Mouse (Mus musculus) midbrain, embryonic 10.5 days (tissue): ENCODE measurements around the gene Rasal1. TPM values are rescaled to one million over a fixed set of nuclear protein-coding genes. Genes with fewer than 3 reads are reported as not detected.

Experiments used
- DNase-seq: peaks from one replicate; pipeline ENCODE4 v3.0.0-alpha.2; 2017; ENCODE audit warnings: low spot score
- H3K27ac ChIP-seq: fragments of 300-500 bp; sonication (generic); replicated peaks from 2 replicates; pipeline ENCODE4 v1.5.1; 2016; ENCODE audit warnings: mild to moderate bottlenecking
- H3K27me3 ChIP-seq: fragments of 300-500 bp; sonication (generic); 2 replicates; pipeline ENCODE4 v1.6.1; 2016; ENCODE audit warnings: low read depth, mild to moderate bottlenecking; ENCODE audit not compliant: poor library complexity, severe bottlenecking
- H3K36me3 ChIP-seq: fragments of 300-500 bp; sonication (generic); 2 replicates; pipeline ENCODE4 v1.6.1; 2016; ENCODE audit warnings: mild to moderate bottlenecking, moderate library complexity
- H3K4me1 ChIP-seq: fragments of 300-500 bp; sonication (generic); 2 replicates; pipeline ENCODE4 v1.6.1; 2016
- H3K4me3 ChIP-seq: fragments of 300-500 bp; sonication (generic); 2 replicates; pipeline ENCODE4 v1.5.1; 2016; ENCODE audit warnings: mild to moderate bottlenecking, moderate library complexity
- H3K9me3 ChIP-seq: fragments of 300-500 bp; sonication (generic); replicated peaks from 2 replicates; pipeline ENCODE4 v1.6.1; 2016; ENCODE audit warnings: mild to moderate bottlenecking
- WGBS: fragments of 180-500 bp; shearing (Covaris S2); methylation state at CpG from one replicate; pipeline ENCODE4 v1.1.7; 2016; 5-methylcytosine and 5-hydroxymethylcytosine counted together
- polyA plus RNA-seq: library from polyadenylated mRNA; unstranded; fragments of >200 nt; fragmentation: Nextera tagmentation; extraction: Ambion mirVana; gene quantifications from 2 replicates; pipeline ENCODE4 v1.2.1, GENCODE M21; 2016

The Rasal1 gene
- polyA plus RNA-seq, 1 experiment from 2014 or later, result 0.10 TPM

GRCm38 (mm10) chr5:120627515-120628300 is 20.9 kb upstream of the Rasal1 start:
- WGBS, result 91% methylated on average over 15 of the region's 15 CpGs

GRCm38 (mm10) chr5:120628624-120629023 is 20.0 kb upstream of the Rasal1 start:
- no peak overlapping the region for H3K4me3 ChIP-seq
- no peak overlapping the region for H3K27ac ChIP-seq
- peaks cover 31% of the 10 kb centered on the region for H3K27me3 ChIP-seq
- peaks cover 28% of the 10 kb centered on the region for H3K4me1 ChIP-seq
- DNase-seq, result no peak
- no peaks in the 10 kb centered on the region; the same call in 1 of the 2 replicates for H3K9me3 ChIP-seq
- 87% methylated on average over 7 of the region's 7 CpGs for WGBS
- peaks cover 56% of the 10 kb centered on the region for H3K36me3 ChIP-seq

More at GRCm38 (mm10) chr5:120627515-120628300, 20.9 kb upstream of the Rasal1 start:
- Histone ChIP-seq H3K36me3 (peaks cover 65% of the 10 kb centered on the region), H3K4me1 (peaks cover 28% of the 10 kb centered on the region), H3K27me3 (peaks cover 29% of the 10 kb centered on the region), H3K9me3 (no peaks in the 10 kb centered on the region; the same call in 1 of the 2 replicates), H3K4me3 (no peak overlapping the region), H3K27ac (no peak overlapping the region; the same call in 1 of the 2 replicates)
- DNase-seq, result no peak

GRCm38 (mm10) chr5:120631128-120631527 is 17.5 kb upstream of the Rasal1 start:
- no peak for DNase-seq
- no peaks in the 10 kb centered on the region; the same call in 1 of the 2 replicates for H3K9me3 ChIP-seq
- peaks cover 34% of the 10 kb centered on the region for H3K27me3 ChIP-seq
- H3K36me3 ChIP-seq, result peaks cover 31% of the 10 kb centered on the region
- no peak overlapping the region for H3K27ac ChIP-seq
- 15% methylated on average over 29 of the region's 29 CpGs for WGBS
- H3K4me1 ChIP-seq, result peaks cover 27% of the 10 kb centered on the region
- peak overlapping the region; percentile 39 for H3K4me3 ChIP-seq

GRCm38 (mm10) chr5:120631892-120632291 is 16.7 kb upstream of the Rasal1 start:
- H3K27me3 ChIP-seq, result peaks cover 34% of the 10 kb centered on the region
- no peak for DNase-seq
- H3K4me3 ChIP-seq, result no peak overlapping the region
- H3K36me3 ChIP-seq, result peaks cover 23% of the 10 kb centered on the region
- H3K9me3 ChIP-seq, result no peaks in the 10 kb centered on the region; the same call in 1 of the 2 replicates
- peaks cover 20% of the 10 kb centered on the region for H3K4me1 ChIP-seq
- 89% methylated on average over 5 of the region's 5 CpGs for WGBS
- H3K27ac ChIP-seq, result no peak overlapping the region

GRCm38 (mm10) chr5:120634131-120634530 is 14.5 kb upstream of the Rasal1 start, which contains the start of gene Cfap73:
Gene Cfap73, minus strand, starts transcription at chr5:120634235.
- WGBS, result 66% methylated on average over 9 of the region's 9 CpGs

GRCm38 (mm10) chr5:120634860-120635259 is 13.8 kb upstream of the Rasal1 start:
- peaks cover 28% of the 10 kb centered on the region for H3K27me3 ChIP-seq
- no peaks in the 10 kb centered on the region; the same call in 1 of the 2 replicates for H3K9me3 ChIP-seq
- no peak overlapping the region for H3K4me3 ChIP-seq
- H3K36me3 ChIP-seq, result no peaks in the 10 kb centered on the region
- DNase-seq, result no peak
- WGBS, result 59% methylated on average over 5 of the region's 5 CpGs
- H3K4me1 ChIP-seq, result peaks cover 12% of the 10 kb centered on the region
- no peak overlapping the region for H3K27ac ChIP-seq

More at GRCm38 (mm10) chr5:120634131-120634530, 14.5 kb upstream of the Rasal1 start, which contains the start of gene Cfap73:
- Histone ChIP-seq H3K27me3 (peaks cover 34% of the 10 kb centered on the region), H3K4me3 (no peak within 1 kb of the TSS), H3K9me3 (no peaks in the 10 kb centered on the region; the same call in 1 of the 2 replicates), H3K4me1 (peaks cover 12% of the 10 kb centered on the region), H3K27ac (no peak within 1 kb of the TSS), H3K36me3 (peaks cover 2% of the 10 kb centered on the region; the same call in 1 of the 2 replicates)
- DNase-seq, result no peak

GRCm38 (mm10) chr5:120635633-120636032 is 13.0 kb upstream of the Rasal1 start:
- DNase-seq, result no peak
- Histone ChIP-seq H3K4me3 (no peak overlapping the region), H3K4me1 (peaks cover 14% of the 10 kb centered on the region), H3K36me3 (no peaks in the 10 kb centered on the region), H3K27me3 (peaks cover 21% of the 10 kb centered on the region), H3K27ac (no peak overlapping the region), H3K9me3 (no peaks in the 10 kb centered on the region; the same call in 1 of the 2 replicates)
- whole genome bisulfite sequencing, result 91% methylated on average over 5 of the region's 5 CpGs

GRCm38 (mm10) chr5:120640094-120640493 is 8.5 kb upstream of the Rasal1 start:
- Histone ChIP-seq H3K4me3 (no peak overlapping the region), H3K4me1 (0 out of 2 replicates have a peak, but pooled peaks cover 3% of the 10 kb centered on the region), H3K36me3 (no peaks in the 10 kb centered on the region), H3K27me3 (no peaks in the 10 kb centered on the region), H3K9me3 (no peaks in the 10 kb centered on the region), H3K27ac (no peak overlapping the region)
- WGBS, result 92% methylated on average over 7 of the region's 7 CpGs
- no peak for DNase-seq

- DNase-seq, result no peak
- Histone ChIP-seq H3K9me3 (no peaks in the 10 kb centered on the region), H3K4me3 (no peak overlapping the region), H3K27ac (no peak overlapping the region), H3K4me1 (peaks cover 4% of the 10 kb centered on the region), H3K27me3 (peaks cover 19% of the 10 kb centered on the region), H3K36me3 (no peaks in the 10 kb centered on the region)
- 78% methylated on average over 14 of the region's 14 CpGs for WGBS
Measured at GRCm38 (mm10) chr5:120643365-120644085, 5.1 kb upstream of the Rasal1 start.

- H3K4me3 ChIP-seq, result no peak overlapping the region
- H3K36me3 ChIP-seq, result no peaks in the 10 kb centered on the region
- no peaks in the 10 kb centered on the region for H3K9me3 ChIP-seq
- DNase-seq, result no peak
- peaks cover 11% of the 10 kb centered on the region for H3K4me1 ChIP-seq
- no peak overlapping the region for H3K27ac ChIP-seq
- WGBS, result 91% methylated on average over 3 of the region's 3 CpGs
- peaks cover 26% of the 10 kb centered on the region for H3K27me3 ChIP-seq
Measured at GRCm38 (mm10) chr5:120644227-120644626, 4.4 kb upstream of the Rasal1 start.

GRCm38 (mm10) chr5:120645851-120646250 is 2.8 kb upstream of the Rasal1 start:
- no peak for DNase-seq
- no peak overlapping the region for H3K4me3 ChIP-seq
- no peaks in the 10 kb centered on the region for H3K9me3 ChIP-seq
- 66% methylated on average over 6 of the region's 6 CpGs for whole genome bisulfite sequencing
- H3K4me1 ChIP-seq, result peaks cover 13% of the 10 kb centered on the region
- no peaks in the 10 kb centered on the region for H3K36me3 ChIP-seq
- H3K27me3 ChIP-seq, result peaks cover 43% of the 10 kb centered on the region
- no peak overlapping the region for H3K27ac ChIP-seq

GRCm38 (mm10) chr5:120647361-120647760 is 1.3 kb upstream of the Rasal1 start:
- H3K27me3 ChIP-seq, result peaks cover 54% of the 10 kb centered on the region
- no peaks in the 10 kb centered on the region for H3K9me3 ChIP-seq
- no peak overlapping the region for H3K4me3 ChIP-seq
- peaks cover 15% of the 10 kb centered on the region for H3K4me1 ChIP-seq
- no peak overlapping the region for H3K27ac ChIP-seq
- DNase-seq, result no peak
- WGBS, result 85% methylated on average over 4 of the region's 4 CpGs
- H3K36me3 ChIP-seq, result no peaks in the 10 kb centered on the region
